Mouse (Mus musculus) urinary bladder, postnatal 4 days (tissue): ENCODE measurements around the gene Dync1li1.
A peak's percentile ranks its signal among the peaks of the same experiment; 100 is the strongest.
"Not testable (repeated sequence)": the region's sequence is repeated elsewhere in the genome, so short reads cannot be mapped to it uniquely, and the experiment has no call there.

Experiments used
- DNase-seq, 2 experiments: peaks; one replicate each; pipeline ENCODE4 v3.0.0; 2021 to 2022; ENCODE audit warnings: low spot score in 2 of 2

The Dync1li1 gene

GRCm38 (mm10) chr9:114673626-114674025 lies 15.0 kb upstream of the Dync1li1 start:
- DNase-seq, result no peak

- DNase-seq, result no peak
Measured at GRCm38 (mm10) chr9:114678576-114678975, 10.0 kb upstream of the Dync1li1 start.

DNA sequence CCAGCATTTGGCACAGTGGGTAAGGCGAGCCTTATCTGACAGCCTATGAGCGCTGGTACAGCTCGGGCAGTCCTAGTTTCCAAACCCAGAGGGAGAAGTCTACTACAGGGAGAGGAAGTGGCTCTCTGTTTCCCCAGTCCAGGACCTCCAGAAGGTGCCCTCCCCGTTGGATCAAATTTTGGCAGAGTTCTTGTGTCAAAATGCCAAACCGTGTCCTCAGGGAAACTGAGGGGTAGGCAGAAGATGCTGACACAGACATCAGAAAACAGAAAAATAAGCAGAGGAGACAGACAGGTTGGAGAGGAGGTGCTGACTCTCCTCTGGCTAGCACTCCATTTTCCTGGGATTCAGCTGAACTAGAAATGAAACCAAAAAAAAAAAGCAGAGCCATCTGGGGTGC lies 8.6 kb upstream of the Dync1li1 start:
- DNase-seq, result no peak

DNA sequence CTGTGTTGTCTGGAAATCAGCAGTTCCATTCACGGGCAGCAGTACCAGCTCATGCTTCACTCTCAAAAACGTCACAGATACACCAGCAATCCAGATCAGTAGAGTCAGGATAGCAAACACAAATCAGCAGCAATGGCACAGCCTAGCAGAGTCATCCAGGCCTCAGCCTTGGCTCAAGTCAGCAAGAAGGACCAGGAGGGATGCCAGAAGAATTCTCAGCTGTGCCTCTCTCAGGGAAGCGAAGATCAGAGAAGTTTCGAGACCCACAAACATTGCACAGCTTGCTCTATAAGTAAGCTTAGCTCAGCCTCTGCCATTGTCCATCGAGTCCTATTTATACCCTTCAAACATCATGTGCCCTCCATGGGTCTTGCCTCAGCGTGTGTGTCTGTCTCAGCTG lies 8.1 kb upstream of the Dync1li1 start:
- no peak for DNase-seq

DNA sequence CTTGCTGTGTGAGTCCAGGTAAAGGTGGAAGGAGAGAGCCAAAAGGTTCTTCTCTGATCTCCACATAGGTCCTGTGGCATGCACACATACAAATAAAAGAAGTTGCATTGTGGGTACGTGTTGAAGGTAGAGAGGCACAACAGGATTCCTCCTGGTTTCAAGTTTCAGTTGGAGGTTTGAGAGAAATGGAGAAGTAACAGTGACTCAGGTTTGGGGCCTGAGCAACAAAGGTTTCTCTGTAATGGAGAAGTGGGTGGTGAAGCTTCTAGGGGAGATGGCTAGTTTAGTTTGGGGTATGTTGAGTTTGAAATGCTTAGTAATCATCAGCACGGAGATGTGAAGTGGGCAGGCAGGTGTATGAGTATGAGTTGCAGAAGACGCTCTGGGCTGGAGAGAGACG lies 6.4 kb upstream of the Dync1li1 start:
- no peak for DNase-seq

- no peak for DNase-seq
Measured at GRCm38 (mm10) chr9:114686245-114686644, 2.3 kb upstream of the Dync1li1 start.

GRCm38 (mm10) chr9:114687639-114688038 lies 951 bp upstream of the Dync1li1 start:
- DNase-seq, result no peak

DNA sequence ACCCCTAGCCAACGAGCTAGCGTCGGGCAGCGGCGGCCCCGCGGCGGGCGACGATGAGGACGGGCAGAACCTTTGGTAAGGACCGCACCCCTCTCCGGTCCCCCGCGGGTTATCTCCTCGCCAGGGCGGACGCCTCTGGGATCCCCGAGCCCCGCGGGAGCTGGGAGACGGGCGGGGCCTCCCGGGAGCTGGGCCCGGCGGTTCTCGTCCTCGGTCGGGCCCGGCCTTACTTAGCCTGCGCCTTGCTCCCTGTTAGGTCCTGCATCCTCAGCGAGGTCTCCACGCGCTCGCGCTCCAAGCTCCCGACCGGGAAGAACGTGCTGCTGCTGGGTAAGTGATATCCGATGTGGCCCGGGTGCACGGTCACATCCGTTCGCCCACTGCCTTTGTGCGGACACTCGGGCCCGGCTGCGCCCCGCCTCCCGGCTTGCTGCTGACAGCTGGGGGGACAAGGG lies 390 bp downstream of the Dync1li1 start:
- DNase-seq, result peak in 1 of 2 experiments; percentile 47

GRCm38 (mm10) chr9:114690119-114690601 lies 1.6 kb downstream of the Dync1li1 start:
- DNase-seq, result no peak

- DNase-seq, result no peak
Measured at GRCm38 (mm10) chr9:114691112-114691511, 2.5 kb downstream of the Dync1li1 start.

DNA sequence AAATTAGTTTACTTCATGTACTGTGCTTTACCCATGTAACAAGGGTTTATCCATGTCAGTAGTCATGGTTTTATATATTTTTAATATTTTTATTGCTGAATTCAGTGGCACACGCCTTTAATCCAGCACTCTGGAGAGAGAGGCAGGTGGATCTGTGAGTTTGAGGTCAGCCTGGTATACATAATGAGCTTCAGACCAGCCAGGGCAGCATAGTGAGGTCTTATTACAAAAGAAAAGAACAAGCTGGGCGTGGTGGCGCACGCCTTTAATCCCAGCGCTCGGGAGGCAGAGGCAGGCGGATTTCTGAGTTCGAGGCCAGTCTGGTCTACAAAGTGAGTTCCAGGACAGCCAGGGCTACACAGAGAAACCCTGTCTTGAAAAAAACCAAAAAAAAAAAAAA lies 7.1 kb downstream of the Dync1li1 start:
- DNase-seq, result not testable (repeated sequence)

- no peak for DNase-seq
Measured at GRCm38 (mm10) chr9:114697072-114697471, 8.5 kb downstream of the Dync1li1 start.

GRCm38 (mm10) chr9:114697926-114698325 lies 9.3 kb downstream of the Dync1li1 start:
- DNase-seq, result no peak

DNA sequence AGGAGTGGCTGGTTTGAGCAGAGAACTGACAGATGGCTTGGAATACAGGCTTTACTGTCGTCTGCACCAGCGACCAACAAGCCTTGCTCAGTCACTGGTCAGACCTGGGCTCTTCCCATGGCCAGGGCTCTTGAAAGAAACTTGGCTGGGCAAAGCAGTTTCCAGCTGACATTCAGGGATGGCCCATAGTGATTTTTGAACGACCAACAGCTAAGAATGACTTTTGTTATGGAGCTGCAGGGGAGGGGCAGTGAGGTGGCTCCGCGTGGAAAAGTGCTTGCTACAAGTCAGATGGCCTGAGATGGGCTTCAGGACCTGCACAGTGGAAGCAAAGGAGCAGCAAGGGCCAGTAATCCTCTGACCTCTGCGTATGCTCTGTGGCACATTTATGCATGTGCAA lies 10.7 kb downstream of the Dync1li1 start:
- no peak for DNase-seq

DNA sequence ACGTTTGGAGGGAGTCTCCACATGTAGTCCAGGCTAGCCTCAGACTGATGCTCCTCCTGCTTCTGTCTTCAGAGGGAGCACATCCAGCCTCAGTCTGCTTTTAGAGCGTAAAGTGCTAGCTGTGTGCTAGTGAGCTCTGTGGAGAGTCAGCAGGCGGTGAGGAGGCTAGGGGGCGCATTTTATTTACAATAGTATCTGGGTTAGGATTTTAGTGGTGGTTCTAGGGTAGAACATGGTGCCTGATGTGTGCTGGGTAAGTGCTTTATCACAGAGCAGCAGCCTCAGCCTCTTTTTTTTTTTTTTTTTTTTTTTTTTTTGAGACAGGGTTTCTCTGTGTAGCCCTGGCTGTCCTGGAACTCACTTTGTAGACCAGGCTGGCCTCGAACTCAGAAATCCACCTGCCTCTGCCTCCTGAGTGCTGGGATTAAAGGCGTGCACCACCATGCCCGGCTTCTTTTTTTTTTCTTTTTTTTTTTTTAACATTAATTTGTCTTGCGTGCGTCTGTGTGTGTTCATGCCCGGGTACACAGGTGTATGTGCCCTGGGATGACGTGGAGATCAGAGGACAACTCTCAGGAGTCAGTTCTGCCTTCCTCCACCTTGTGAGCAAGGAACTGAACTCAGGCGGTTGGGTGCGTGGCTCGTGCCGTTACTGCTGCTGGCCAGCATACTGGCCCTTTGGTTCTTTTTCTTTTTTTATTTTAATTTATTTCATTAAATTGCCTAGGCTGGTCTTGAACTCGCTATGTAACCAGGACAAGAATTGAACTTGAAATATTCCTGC lies 11.5 kb downstream of the Dync1li1 start:
- DNase-seq, result no peak

GRCm38 (mm10) chr9:114701031-114701430 lies 12.4 kb downstream of the Dync1li1 start:
- no peak for DNase-seq

DNA sequence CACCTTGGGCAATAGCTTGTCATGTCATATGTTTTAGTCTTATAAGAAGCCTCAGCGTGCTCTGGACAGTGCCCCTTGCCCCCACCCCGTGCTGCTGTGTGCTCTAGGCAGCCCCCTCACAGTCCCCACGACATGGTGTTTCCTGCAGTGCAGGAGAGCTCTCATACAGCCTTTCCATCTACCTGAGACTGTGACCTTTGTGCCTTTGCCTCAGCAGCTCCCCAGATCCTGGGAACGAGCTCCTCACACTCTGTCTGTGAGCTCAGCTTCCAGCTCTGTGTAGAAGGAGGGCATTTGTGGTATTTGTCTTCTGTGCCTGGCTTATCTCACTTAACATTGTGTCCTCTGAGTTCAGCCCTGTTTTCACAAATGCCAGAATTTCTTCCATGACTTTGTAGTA lies 13.3 kb downstream of the Dync1li1 start:
- DNase-seq, result no peak

DNA sequence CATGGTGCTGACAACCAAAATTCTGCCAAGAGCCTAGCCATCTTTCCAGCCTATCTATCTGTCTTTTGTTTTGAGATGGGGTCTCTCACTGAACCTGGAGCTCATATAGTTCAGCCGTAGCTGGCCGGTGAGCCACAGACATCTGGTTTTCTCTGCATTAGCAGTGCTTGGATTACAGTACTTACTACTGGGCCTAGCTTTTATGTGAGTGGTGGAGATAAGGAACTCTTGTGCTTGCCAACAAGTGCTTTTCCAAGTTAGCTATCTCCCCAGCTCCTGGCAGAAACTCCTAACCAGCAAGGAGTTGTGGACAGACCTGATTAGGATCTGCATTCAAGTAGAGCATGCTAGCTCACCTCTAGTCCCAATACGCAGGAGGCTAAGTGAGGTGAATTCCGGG lies 19.2 kb downstream of the Dync1li1 start:
- DNase-seq, result no peak

DNA sequence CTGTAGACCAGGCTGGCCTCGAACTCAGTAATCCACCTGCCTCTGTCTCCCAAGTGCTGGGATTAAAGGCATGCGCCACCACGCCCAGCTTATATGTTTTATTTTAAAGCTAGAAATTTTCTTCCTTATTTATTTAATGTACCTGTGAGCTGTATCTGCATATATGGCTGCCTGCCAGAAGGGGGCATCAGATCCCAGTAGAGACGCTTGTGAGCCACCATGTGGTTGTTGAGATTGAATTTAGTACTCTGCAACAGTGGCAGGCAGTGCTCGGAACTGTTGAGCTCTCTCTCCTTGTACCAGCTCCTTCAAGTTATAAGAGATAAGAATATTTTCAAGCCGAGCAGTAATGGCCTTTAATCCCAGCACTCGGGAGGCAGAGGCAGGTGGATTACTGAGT lies 21.8 kb downstream of the Dync1li1 start:
- DNase-seq, result no peak

DNA sequence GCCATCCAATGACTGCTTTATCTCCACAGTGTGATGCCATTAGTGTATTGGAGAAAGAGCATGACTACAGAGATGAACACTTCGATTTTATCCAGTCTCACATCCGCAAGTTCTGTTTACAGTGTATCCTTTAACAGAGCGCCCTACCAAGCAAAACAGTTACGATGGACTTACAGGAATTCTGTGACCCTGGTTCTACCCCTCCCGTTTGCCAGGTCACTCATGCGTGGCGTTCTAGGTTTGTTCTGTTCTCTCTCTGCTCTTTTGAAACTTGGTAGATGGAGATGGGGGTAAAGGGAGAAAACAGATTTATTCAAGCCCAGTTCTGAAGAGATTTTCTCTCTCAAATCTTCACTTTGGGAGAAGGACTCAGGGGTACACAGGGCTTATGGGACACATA lies 24.9 kb downstream of the Dync1li1 start:
- no peak for DNase-seq

GRCm38 (mm10) chr9:114716677-114717331 lies 28.2 kb downstream of the Dync1li1 start:
- no peak for DNase-seq

- DNase-seq, result no peak
Measured at GRCm38 (mm10) chr9:114727315-114727714, 38.7 kb downstream of the Dync1li1 start.

DNA sequence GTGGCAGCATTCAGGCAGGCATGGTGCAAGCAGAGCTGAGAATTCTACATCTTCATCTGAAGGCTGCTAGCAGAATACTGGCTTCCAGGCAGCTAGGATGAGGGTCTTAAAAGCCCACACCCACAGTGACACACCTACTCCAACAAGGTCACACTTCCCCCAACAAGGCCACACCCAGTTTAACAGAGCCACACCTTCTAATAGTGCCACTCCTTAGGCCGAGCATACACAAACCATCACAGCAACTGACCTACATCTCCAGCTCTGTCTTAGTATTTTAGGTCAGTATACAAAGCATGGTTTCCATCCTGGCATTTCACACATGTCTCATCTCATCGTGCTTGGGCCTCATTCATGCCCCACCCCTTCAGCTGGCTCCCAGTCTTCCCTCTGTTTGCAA lies 39.8 kb downstream of the Dync1li1 start:
- not testable (repeated sequence) for DNase-seq
